Mouse (Mus musculus) lung, embryonic 15.5 days (tissue): Measurements from ENCODE around the gene Fasn. TPM values are rescaled to one million over a fixed set of nuclear protein-coding genes. Genes with fewer than 3 reads are reported as not detected.

Experiments used
- ATAC-seq: fragments of 200-750 bp; cut with Nextera tagmentation; 2 replicates; pipeline ENCODE4 v1.8.0; 2017; ENCODE audit warnings: moderate number of reproducible peaks, borderline replicate concordance; ENCODE audit not compliant: low FRiP score, low TSS enrichment; ENCODE audit errors: extremely low read depth
- H3K27ac ChIP-seq: fragments of 300-500 bp; sonication (generic); 2 replicates; pipeline ENCODE4 v1.5.1; 2015; ENCODE audit warnings: moderate library complexity, mild to moderate bottlenecking, inconsistent platforms
- H3K27me3 ChIP-seq: fragments of 300-500 bp; sonication (generic); 2 replicates; pipeline ENCODE4 v1.6.1; 2015; ENCODE audit warnings: inconsistent platforms
- H3K36me3 ChIP-seq: fragments of 300-500 bp; sonication (generic); 2 replicates; pipeline ENCODE4 v1.6.1; 2015; ENCODE audit warnings: inconsistent platforms
- H3K4me1 ChIP-seq: fragments of 300-500 bp; sonication (generic); 2 replicates; pipeline ENCODE4 v1.6.1; 2015; ENCODE audit warnings: inconsistent platforms
- H3K4me2 ChIP-seq: fragments of 300-500 bp; sonication (generic); 2 replicates; pipeline ENCODE4 v1.6.1; 2015; ENCODE audit warnings: inconsistent platforms, mild to moderate bottlenecking, moderate library complexity
- H3K4me3 ChIP-seq: fragments of 300-500 bp; sonication (generic); 2 replicates; pipeline ENCODE4 v1.5.1; 2015; ENCODE audit warnings: mild to moderate bottlenecking, inconsistent platforms
- H3K9ac ChIP-seq: fragments of 300-500 bp; sonication (generic); 2 replicates; pipeline ENCODE4 v1.6.1; 2015; ENCODE audit warnings: inconsistent platforms
- H3K9me3 ChIP-seq: fragments of 300-500 bp; sonication (generic); 2 replicates; pipeline ENCODE4 v1.6.1; 2016; ENCODE audit warnings: inconsistent platforms
- WGBS: fragments of 180-500 bp; shearing (Covaris S2); methylation state at CpG from one replicate; pipeline ENCODE4 v1.1.7; 2015; 5-methylcytosine and 5-hydroxymethylcytosine counted together
- polyA plus RNA-seq: library from polyadenylated mRNA; unstranded; fragments of >200 nt; fragmentation: Nextera tagmentation; extraction: Ambion mirVana; gene quantifications from 2 replicates; pipeline ENCODE4 v1.2.1, GENCODE M21; 2015

The Fasn gene
- polyA plus RNA-seq, 1 experiment from 2014 or later: 53.2 TPM

- Histone ChIP-seq H3K27ac (no peak overlapping the region), H3K4me1 (no peaks in the 10 kb centered on the region), H3K9ac (no peak overlapping the region), H3K27me3 (no peaks in the 10 kb centered on the region), H3K4me2 (no peak overlapping the region), H3K36me3 (peaks cover 77% of the 10 kb centered on the region), H3K9me3 (no peaks in the 10 kb centered on the region), H3K4me3 (no peak overlapping the region)
- ATAC-seq: no peak
- 85% methylated on average over 12 of the region's 12 CpGs for WGBS
These were observed 16.3 kb downstream of the Fasn start for GRCm38 (mm10) chr11:120808010-120808409.

GRCm38 (mm10) chr11:120805375-120806298, 18.7 kb downstream of the Fasn start:
- 81% methylated on average over 7 of the region's 7 CpGs for WGBS
- Histone ChIP-seq H3K27ac (no peak overlapping the region), H3K27me3 (no peaks in the 10 kb centered on the region), H3K4me3 (no peak overlapping the region), H3K4me2 (no peak overlapping the region), H3K9ac (no peak overlapping the region), H3K4me1 (peaks cover under 1% of the 10 kb centered on the region; the same call in 1 of the 2 replicates), H3K36me3 (peaks cover 53% of the 10 kb centered on the region), H3K9me3 (no peaks in the 10 kb centered on the region)
- no peak for ATAC-seq

- H3K4me3 ChIP-seq: no peak overlapping the region
- WGBS: 54% methylated on average over 4 of the region's 4 CpGs
- no peaks in the 10 kb centered on the region for H3K27me3 ChIP-seq
- no peak for ATAC-seq
- H3K27ac ChIP-seq: no peak overlapping the region
- H3K9ac ChIP-seq: no peak overlapping the region
- H3K9me3 ChIP-seq: no peaks in the 10 kb centered on the region
- H3K36me3 ChIP-seq: peaks cover 44% of the 10 kb centered on the region
- peaks cover 9% of the 10 kb centered on the region for H3K4me1 ChIP-seq
- H3K4me2 ChIP-seq: no peak overlapping the region
These were observed 19.6 kb downstream of the Fasn start for GRCm38 (mm10) chr11:120804769-120805168.

GRCm38 (mm10) chr11:120804274-120804673, 20.1 kb downstream of the Fasn start:
- 71% methylated on average over 7 of the region's 7 CpGs for WGBS
- Histone ChIP-seq H3K4me1 (peaks cover 10% of the 10 kb centered on the region), H3K4me3 (no peak overlapping the region), H3K9ac (no peak overlapping the region), H3K9me3 (no peaks in the 10 kb centered on the region), H3K36me3 (peaks cover 39% of the 10 kb centered on the region), H3K27me3 (no peaks in the 10 kb centered on the region), H3K4me2 (no peak overlapping the region), H3K27ac (no peak overlapping the region)
- ATAC-seq: no peak

- Histone ChIP-seq H3K9me3 (no peaks in the 10 kb centered on the region), H3K4me3 (no peak overlapping the region), H3K4me2 (peak overlapping the region; percentile 20; the same call in 1 of the 2 replicates), H3K27me3 (no peaks in the 10 kb centered on the region), H3K36me3 (no peaks in the 10 kb centered on the region), H3K9ac (no peak overlapping the region), H3K4me1 (peaks cover 18% of the 10 kb centered on the region), H3K27ac (peak overlapping the region; percentile 78)
- peak; percentile 82 for ATAC-seq
- WGBS: 7% methylated on average over 10 of the region's 10 CpGs
These were observed 24.1 kb downstream of the Fasn start for GRCm38 (mm10) chr11:120800061-120800904.

GRCm38 (mm10) chr11:120799316-120799890, 24.9 kb downstream of the Fasn start:
- Histone ChIP-seq H3K36me3 (peaks cover 3% of the 10 kb centered on the region; the same call in 1 of the 2 replicates), H3K4me2 (0 out of 2 replicates have a peak overlapping the region, but pooled peaks have one; percentile 16), H3K4me3 (no peak overlapping the region), H3K27ac (peak overlapping the region; percentile 78), H3K27me3 (no peaks in the 10 kb centered on the region), H3K9ac (no peak overlapping the region), H3K9me3 (no peaks in the 10 kb centered on the region), H3K4me1 (peaks cover 27% of the 10 kb centered on the region)
- WGBS: 56% methylated on average over 6 of the region's 6 CpGs
- ATAC-seq: no peak

GRCm38 (mm10) chr11:120798244-120798643, 26.1 kb downstream of the Fasn start:
- H3K36me3 ChIP-seq: peaks cover 12% of the 10 kb centered on the region
- H3K4me3 ChIP-seq: no peak overlapping the region
- H3K4me2 ChIP-seq: no peak overlapping the region
- 71% methylated on average over 3 of the region's 3 CpGs for WGBS
- no peaks in the 10 kb centered on the region for H3K9me3 ChIP-seq
- H3K9ac ChIP-seq: no peak overlapping the region
- H3K27ac ChIP-seq: no peak overlapping the region
- ATAC-seq: no peak
- H3K27me3 ChIP-seq: no peaks in the 10 kb centered on the region
- H3K4me1 ChIP-seq: peaks cover 28% of the 10 kb centered on the region

- Histone ChIP-seq H3K4me2 (peak overlapping the region; percentile 90), H3K4me3 (peak overlapping the region; percentile 82), H3K36me3 (peaks cover 28% of the 10 kb centered on the region), H3K27me3 (no peaks in the 10 kb centered on the region), H3K9me3 (no peaks in the 10 kb centered on the region), H3K27ac (peak overlapping the region; percentile 49), H3K9ac (peak overlapping the region; percentile 88; the same call in 1 of the 2 replicates), H3K4me1 (peaks cover 28% of the 10 kb centered on the region)
- 26% methylated on average over 8 of the region's 8 CpGs for WGBS
- ATAC-seq: 0 out of 2 replicates have a peak, but pooled peaks have one; percentile 3
These were observed 27.8 kb downstream of the Fasn start for GRCm38 (mm10) chr11:120796614-120796946.

- no peaks in the 10 kb centered on the region for H3K27me3 ChIP-seq
- WGBS: 2% methylated on average over 59 of the region's 59 CpGs
- H3K9me3 ChIP-seq: no peaks in the 10 kb centered on the region
- peaks cover 28% of the 10 kb centered on the region for H3K4me1 ChIP-seq
- peaks cover 34% of the 10 kb centered on the region for H3K36me3 ChIP-seq
- H3K27ac ChIP-seq: peak within 1 kb of the TSS; percentile 49
- ATAC-seq: peak; percentile 81
- H3K4me3 ChIP-seq: peak within 1 kb of the TSS; percentile 82
- peak within 1 kb of the TSS; percentile 88 for H3K9ac ChIP-seq
- H3K4me2 ChIP-seq: peak within 1 kb of the TSS; percentile 90
These were observed 28.4 kb downstream of the Fasn start, which contains the start of gene Dus1l for GRCm38 (mm10) chr11:120795756-120796613. Gene Dus1l, minus strand, starts transcription at chr11:120796403.

- peaks cover 63% of the 10 kb centered on the region for H3K36me3 ChIP-seq
- H3K27me3 ChIP-seq: no peaks in the 10 kb centered on the region
- peaks cover 18% of the 10 kb centered on the region for H3K4me1 ChIP-seq
- no peak overlapping the region for H3K27ac ChIP-seq
- H3K4me2 ChIP-seq: no peak overlapping the region
- 95% methylated on average over 9 of the region's 9 CpGs for WGBS
- no peak overlapping the region for H3K9ac ChIP-seq
- H3K9me3 ChIP-seq: no peaks in the 10 kb centered on the region
- no peak for ATAC-seq
- H3K4me3 ChIP-seq: no peak overlapping the region
These were observed 31.7 kb downstream of the Fasn start for GRCm38 (mm10) chr11:120792652-120793051.

- peaks cover 12% of the 10 kb centered on the region for H3K4me1 ChIP-seq
- peaks cover 82% of the 10 kb centered on the region for H3K36me3 ChIP-seq
- H3K9ac ChIP-seq: no peak overlapping the region
- H3K9me3 ChIP-seq: no peaks in the 10 kb centered on the region
- H3K4me2 ChIP-seq: no peak overlapping the region
- no peak overlapping the region for H3K4me3 ChIP-seq
- H3K27me3 ChIP-seq: no peaks in the 10 kb centered on the region
- 78% methylated on average over 3 of the region's 3 CpGs for WGBS
- H3K27ac ChIP-seq: no peak overlapping the region
- no peak for ATAC-seq
These were observed 34.5 kb downstream of the Fasn start for GRCm38 (mm10) chr11:120789810-120790209.
